Mouse (Mus musculus) hindbrain, embryonic 14.5 days (tissue): ENCODE results near the gene Igf2. TPM values are rescaled to one million over a fixed set of nuclear protein-coding genes. Genes with fewer than 3 reads are reported as not detected.

ENCODE experiments used
- ATAC-seq: fragments of 200-750 bp; cut with Nextera tagmentation; 2 replicates; pipeline ENCODE4 v1.8.0; 2017; ENCODE audit warnings: moderate number of reproducible peaks, mild to moderate bottlenecking, moderate TSS enrichment, moderate library complexity; ENCODE audit not compliant: low FRiP score
- DNase-seq: peaks from one replicate; pipeline ENCODE4 v3.0.0-alpha.2; 2015; ENCODE audit warnings: low spot score
- H3K27ac ChIP-seq: fragments of 300-500 bp; sonication (generic); 2 replicates; pipeline ENCODE4 v1.5.1; 2014; ENCODE audit warnings: mild to moderate bottlenecking, moderate library complexity
- H3K27me3 ChIP-seq: fragments of 300-500 bp; sonication (generic); 2 replicates; pipeline ENCODE4 v1.6.1; 2014; ENCODE audit warnings: mild to moderate bottlenecking, low read length, mixed read lengths; ENCODE audit not compliant: control insufficient read depth, insufficient read depth
- H3K36me3 ChIP-seq: fragments of 300-500 bp; sonication (generic); replicated peaks from 2 replicates; pipeline ENCODE4 v1.6.1; 2014; ENCODE audit not compliant: control insufficient read depth, insufficient read depth
- H3K4me1 ChIP-seq: fragments of 300-500 bp; sonication (generic); replicated peaks from 2 replicates; pipeline ENCODE4 v1.6.1; 2014; ENCODE audit warnings: antibody characterized with exemption, low read length, mixed read lengths; ENCODE audit not compliant: control insufficient read depth, insufficient read depth
- H3K4me2 ChIP-seq: fragments of 300-500 bp; sonication (generic); replicated peaks from 2 replicates; pipeline ENCODE4 v1.6.1; 2014; ENCODE audit warnings: mild to moderate bottlenecking, moderate library complexity
- H3K4me3 ChIP-seq: fragments of 300-500 bp; sonication (generic); replicated peaks from 2 replicates; pipeline ENCODE4 v1.5.1; 2014; ENCODE audit warnings: mild to moderate bottlenecking, low read length
- H3K9ac ChIP-seq: fragments of 300-500 bp; sonication (generic); 2 replicates; pipeline ENCODE4 v1.6.1; 2014
- H3K9me3 ChIP-seq: fragments of 300-500 bp; sonication (generic); 2 replicates; pipeline ENCODE4 v1.6.1; 2016; ENCODE audit warnings: low read length; ENCODE audit not compliant: control insufficient read depth
- WGBS: fragments of 180-500 bp; shearing (Covaris S2); extraction: QIAGEN DNeasy Blood & Tissue Kit; methylation state at CpG from one replicate; pipeline ENCODE4 v1.1.7; 2014; 5-methylcytosine and 5-hydroxymethylcytosine counted together
- polyA plus RNA-seq: library from polyadenylated mRNA; unstranded; fragments of >200 nt; fragmentation: Nextera tagmentation; extraction: Ambion mirVana; gene quantifications from 2 replicates; pipeline ENCODE4 v1.2.1, GENCODE M21; 2014

The Igf2 gene
- polyA plus RNA-seq, 1 experiment from 2014 or later: 194 TPM

- peaks cover 90% of the 10 kb centered on the region for H3K27me3 ChIP-seq
- H3K4me2 ChIP-seq: no peak overlapping the region; the same call in 1 of the 2 replicates
- H3K9me3 ChIP-seq: no peaks in the 10 kb centered on the region
- H3K4me1 ChIP-seq: peaks cover 5% of the 10 kb centered on the region; the same call in 1 of the 2 replicates
- H3K9ac ChIP-seq: no peak overlapping the region
- DNase-seq (no peak), ATAC-seq (no peak)
- no peak overlapping the region for H3K4me3 ChIP-seq
- no peak overlapping the region for H3K27ac ChIP-seq
- 7% methylated on average over 11 of the region's 11 CpGs for WGBS
- no peaks in the 10 kb centered on the region for H3K36me3 ChIP-seq
These were observed 11.0 kb downstream of the Igf2 start for GRCm38 (mm10) chr7:142655633-142656032.

- no peak overlapping the region for H3K4me3 ChIP-seq
- no peaks in the 10 kb centered on the region; the same call in 1 of the 2 replicates for H3K4me1 ChIP-seq
- no peaks in the 10 kb centered on the region for H3K36me3 ChIP-seq
- no peak overlapping the region for H3K27ac ChIP-seq
- H3K27me3 ChIP-seq: peaks cover 72% of the 10 kb centered on the region
- DNase-seq (no peak), ATAC-seq (no peak)
- no peak overlapping the region for H3K9ac ChIP-seq
- no peaks in the 10 kb centered on the region for H3K9me3 ChIP-seq
- 7% methylated on average over 18 of the region's 18 CpGs for WGBS
- no peak overlapping the region for H3K4me2 ChIP-seq
These were observed 12.9 kb downstream of the Igf2 start for GRCm38 (mm10) chr7:142653726-142654125.

- H3K36me3 ChIP-seq: no peaks in the 10 kb centered on the region
- 27% methylated on average over 6 of the region's 6 CpGs for WGBS
- DNase-seq: no peak
- no peaks in the 10 kb centered on the region for H3K4me1 ChIP-seq
- ATAC-seq: no peak
- no peak overlapping the region for H3K9ac ChIP-seq
- no peak overlapping the region for H3K4me2 ChIP-seq
- no peaks in the 10 kb centered on the region for H3K9me3 ChIP-seq
- H3K4me3 ChIP-seq: no peak overlapping the region
- peaks cover 4% of the 10 kb centered on the region; the same call in 1 of the 2 replicates for H3K27me3 ChIP-seq
- H3K27ac ChIP-seq: no peak overlapping the region
These were observed 19.9 kb downstream of the Igf2 start for GRCm38 (mm10) chr7:142646676-142647075.

GRCm38 (mm10) chr7:142645045-142645444 lies 21.6 kb downstream of the Igf2 start:
- no peaks in the 10 kb centered on the region for H3K36me3 ChIP-seq

GRCm38 (mm10) chr7:142636178-142636577 lies 30.4 kb downstream of the Igf2 start:
- DNase-seq: no peak
- no peaks in the 10 kb centered on the region for H3K36me3 ChIP-seq
- H3K4me3 ChIP-seq: no peak overlapping the region
- 0 out of 2 replicates have a peak, but pooled peaks cover 3% of the 10 kb centered on the region for H3K4me1 ChIP-seq
- H3K9me3 ChIP-seq: no peaks in the 10 kb centered on the region
- no peaks in the 10 kb centered on the region for H3K27me3 ChIP-seq
- H3K27ac ChIP-seq: no peak overlapping the region
- ATAC-seq: no peak
- no peak overlapping the region for H3K9ac ChIP-seq
- H3K4me2 ChIP-seq: no peak overlapping the region

More at GRCm38 (mm10) chr7:142645045-142645444, 21.6 kb downstream of the Igf2 start:
- ATAC-seq (no peak), DNase-seq (no peak)
- no peaks in the 10 kb centered on the region for H3K9me3 ChIP-seq
- no peak overlapping the region for H3K4me2 ChIP-seq
- 53% methylated on average over 5 of the region's 5 CpGs for WGBS
- H3K4me3 ChIP-seq: no peak overlapping the region
- H3K9ac ChIP-seq: no peak overlapping the region
- H3K27me3 ChIP-seq: no peaks in the 10 kb centered on the region
- no peaks in the 10 kb centered on the region for H3K4me1 ChIP-seq
- H3K27ac ChIP-seq: no peak overlapping the region

GRCm38 (mm10) chr7:142630691-142631090 lies 35.9 kb downstream of the Igf2 start:
- Histone ChIP-seq H3K27ac (no peak overlapping the region), H3K27me3 (no peaks in the 10 kb centered on the region; the same call in 1 of the 2 replicates), H3K4me2 (no peak overlapping the region), H3K9me3 (no peaks in the 10 kb centered on the region), H3K4me1 (no peaks in the 10 kb centered on the region), H3K36me3 (no peaks in the 10 kb centered on the region), H3K4me3 (no peak overlapping the region), H3K9ac (no peak overlapping the region)
- 77% methylated on average over 10 of the region's 10 CpGs for WGBS
- no peak for ATAC-seq
- DNase-seq: no peak

- DNase-seq (no peak), ATAC-seq (no peak)
- H3K4me3 ChIP-seq: no peak overlapping the region
- no peaks in the 10 kb centered on the region for H3K4me1 ChIP-seq
- H3K36me3 ChIP-seq: no peaks in the 10 kb centered on the region
- H3K4me2 ChIP-seq: no peak overlapping the region
- no peak overlapping the region for H3K9ac ChIP-seq
- H3K27ac ChIP-seq: no peak overlapping the region
- 83% methylated on average over 6 of the region's 6 CpGs for WGBS
- no peaks in the 10 kb centered on the region; the same call in 1 of the 2 replicates for H3K27me3 ChIP-seq
- no peaks in the 10 kb centered on the region for H3K9me3 ChIP-seq
These were observed 36.8 kb downstream of the Igf2 start for GRCm38 (mm10) chr7:142629806-142630205.

GRCm38 (mm10) chr7:142622180-142622579 lies 44.4 kb downstream of the Igf2 start:
- Histone ChIP-seq H3K4me2 (no peak overlapping the region), H3K27ac (no peak overlapping the region), H3K27me3 (no peaks in the 10 kb centered on the region), H3K4me1 (no peaks in the 10 kb centered on the region), H3K9ac (no peak overlapping the region), H3K4me3 (no peak overlapping the region), H3K36me3 (no peaks in the 10 kb centered on the region), H3K9me3 (no peaks in the 10 kb centered on the region)
- WGBS: 70% methylated on average over 4 of the region's 4 CpGs
- ATAC-seq (no peak), DNase-seq (no peak)

- DNase-seq (no peak), ATAC-seq (no peak)
- no peaks in the 10 kb centered on the region for H3K27me3 ChIP-seq
- H3K36me3 ChIP-seq: no peaks in the 10 kb centered on the region
- 65% methylated on average over 2 of the region's 2 CpGs for WGBS
- no peak overlapping the region for H3K9ac ChIP-seq
- H3K4me3 ChIP-seq: no peak overlapping the region
- no peaks in the 10 kb centered on the region for H3K9me3 ChIP-seq
- peaks cover 6% of the 10 kb centered on the region for H3K4me1 ChIP-seq
- H3K27ac ChIP-seq: no peak overlapping the region
- no peak overlapping the region for H3K4me2 ChIP-seq
These were observed 53.5 kb downstream of the Igf2 start for GRCm38 (mm10) chr7:142613077-142613476.
